Mouse (Mus musculus) ES-Bruce4 (cell line): ENCODE results near the gene Fen1.

Experiments used
- CTCF ChIP-seq: IDR thresholded peaks from one replicate; pipeline ENCODE4 v1.8.1; 2011; ENCODE audit warnings: low read depth, low read length
- POLR2A ChIP-seq: IDR thresholded peaks from one replicate; pipeline ENCODE4 v1.8.1; 2011; ENCODE audit warnings: low read length; ENCODE audit not compliant: insufficient read depth

DNA sequence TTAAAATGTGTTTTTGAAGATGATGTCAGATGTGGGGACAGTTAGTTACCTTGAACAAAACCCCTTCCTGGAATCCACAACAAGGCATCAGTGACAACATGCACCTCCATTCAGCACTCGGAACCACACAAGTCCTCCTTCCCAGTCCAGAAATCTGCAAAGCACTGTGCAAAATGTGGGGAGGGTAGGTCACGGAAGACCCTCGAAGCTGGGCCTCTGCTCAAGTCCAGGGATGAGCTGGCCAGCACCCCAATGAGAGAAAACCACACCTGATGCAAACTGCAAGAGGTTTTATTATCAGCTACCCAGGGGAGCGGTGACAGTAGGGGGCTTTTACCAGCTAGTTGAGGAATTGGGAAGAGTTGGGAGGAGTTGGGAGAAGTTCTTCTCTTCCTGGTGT lies 29.0 kb downstream of the Fen1 start:
- TF ChIP-seq POLR2A (no peak), CTCF (no peak)
